In the genomic region with DNA sequence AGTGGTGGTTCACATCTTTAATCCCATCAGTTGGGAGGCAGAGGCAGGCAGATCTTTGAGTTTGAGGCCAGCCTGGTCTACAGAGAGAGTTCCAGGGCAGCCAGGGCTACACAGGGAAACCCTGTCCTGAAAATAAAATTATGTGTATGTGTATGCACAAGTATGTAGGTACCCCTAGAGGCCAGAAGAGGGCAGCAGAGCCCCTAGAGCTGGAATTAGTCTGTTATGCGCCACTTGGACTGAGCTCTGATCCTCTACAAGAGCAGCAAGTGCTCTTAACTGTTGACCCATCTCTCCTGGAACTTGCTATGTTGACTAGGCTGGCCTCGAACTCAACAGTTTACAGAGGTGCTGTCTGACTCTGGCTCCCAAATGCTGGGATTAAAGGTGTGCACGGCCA, we compare ENCODE assay signal across 12 mouse cellular contexts. TPM values are rescaled to one million over a fixed set of nuclear protein-coding genes. Genes with fewer than 3 reads are reported as not detected.
A peak's percentile ranks its signal among the peaks of the same experiment; 100 is the strongest.
DNase-seq lines count a peak whose midpoint lies in the region; ATAC-seq and TF ChIP-seq lines count a peak whose summit lies in the region.
"Had no signal": no experiment of that assay in that cellular context is flagged by ENCODE, and none has a peak within 500 bp of the region (broad histone marks: within the 10 kb centered on the region; RNA-seq: fewer than 3 reads in every experiment).

No protein-coding gene starts in this region.

- H3K27ac ChIP-seq in hindbrain, embryonic 11.5 days (ENCODE audit: low read depth, low read length), result no peak overlapping the region
- no peak overlapping the region for H3K27ac ChIP-seq in hindbrain, embryonic 12.5 days
- no peak overlapping the region for H3K27ac ChIP-seq in stomach, postnatal 0 days (replicated peaks)
- H3K27ac ChIP-seq: forebrain, embryonic 12.5 days; limb, embryonic 13.5 days had no signal

- no peak for TF ChIP-seq EP300 in stomach, postnatal 0 days (optimal IDR thresholded peaks at IDR 0.05)

- H3K4me2 ChIP-seq in hindbrain, embryonic 11.5 days (replicated peaks; ENCODE audit: low read depth, low read length), result no peak overlapping the region
- no peak overlapping the region for H3K4me2 ChIP-seq in hindbrain, embryonic 12.5 days (replicated peaks)
- no peak overlapping the region for H3K4me2 ChIP-seq in stomach, postnatal 0 days (replicated peaks; ENCODE audit: low read depth)
- H3K4me2 ChIP-seq: forebrain, embryonic 12.5 days; limb, embryonic 13.5 days had no signal

- no peak overlapping the region for H3K9ac ChIP-seq in hindbrain, embryonic 11.5 days (ENCODE audit: low read depth, low read length)
- no peak overlapping the region for H3K9ac ChIP-seq in hindbrain, embryonic 12.5 days
- no peak overlapping the region for H3K9ac ChIP-seq in stomach, postnatal 0 days (ENCODE audit: low read length)
- H3K9ac ChIP-seq: forebrain, embryonic 12.5 days; limb, embryonic 13.5 days had no signal

- intact Hi-C loops in heart, postnatal 36 days (cut with DNase I), result no loop called here

- 88% methylated on average over 3 of the region's 3 CpGs for WGBS in hindbrain, embryonic 11.5 days
- WGBS in hindbrain, embryonic 12.5 days, result 91% methylated on average over 3 of the region's 3 CpGs
- WGBS in stomach, postnatal 0 days, result 88% methylated on average over 3 of the region's 3 CpGs

- no peaks in the 10 kb centered on the region for H3K27me3 ChIP-seq in hindbrain, embryonic 11.5 days (ENCODE audit: control insufficient read depth, insufficient read depth, low read length)
- H3K27me3 ChIP-seq in hindbrain, embryonic 12.5 days, result no peaks in the 10 kb centered on the region
- H3K27me3 ChIP-seq in stomach, postnatal 0 days (ENCODE audit: control insufficient read depth, insufficient read depth, low read length), result no peaks in the 10 kb centered on the region
- H3K27me3 ChIP-seq: forebrain, embryonic 12.5 days had no signal

- no peak overlapping the region for H3K4me3 ChIP-seq in hindbrain, embryonic 11.5 days (ENCODE audit: low read depth, low read length)
- no peak overlapping the region for H3K4me3 ChIP-seq in hindbrain, embryonic 12.5 days
- H3K4me3 ChIP-seq in stomach, postnatal 0 days (ENCODE audit: low read depth, low read length), result no peak overlapping the region
- H3K4me3 ChIP-seq: forebrain, embryonic 12.5 days; limb, embryonic 13.5 days had no signal

- H3K36me3 ChIP-seq in hindbrain, embryonic 11.5 days (ENCODE audit: control insufficient read depth, insufficient read depth, low read length), result no peaks in the 10 kb centered on the region
- no peaks in the 10 kb centered on the region for H3K36me3 ChIP-seq in hindbrain, embryonic 12.5 days
- no peaks in the 10 kb centered on the region for H3K36me3 ChIP-seq in stomach, postnatal 0 days (ENCODE audit: control insufficient read depth, insufficient read depth, low read length)
- H3K36me3 ChIP-seq: forebrain, embryonic 12.5 days; limb, embryonic 13.5 days had no signal

- peak; percentile 43 for TF ChIP-seq CTCF in stomach, postnatal 0 days (IDR thresholded peaks at IDR 0.05; ENCODE audit: low read depth)

- no peaks in the 10 kb centered on the region for H3K9me3 ChIP-seq in hindbrain, embryonic 11.5 days (ENCODE audit: control insufficient read depth, low read length)
- H3K9me3 ChIP-seq in hindbrain, embryonic 12.5 days (replicated peaks), result no peaks in the 10 kb centered on the region
- H3K9me3 ChIP-seq in stomach, postnatal 0 days (ENCODE audit: control insufficient read depth, low read length), result no peaks in the 10 kb centered on the region
- H3K9me3 ChIP-seq: forebrain, embryonic 12.5 days had no signal

- no peaks in the 10 kb centered on the region; the same call in 1 of the 2 replicates for H3K4me1 ChIP-seq in hindbrain, embryonic 11.5 days (replicated peaks; ENCODE audit: control insufficient read depth, insufficient read depth, low read length)
- peaks cover 10% of the 10 kb centered on the region for H3K4me1 ChIP-seq in hindbrain, embryonic 12.5 days
- no peaks in the 10 kb centered on the region for H3K4me1 ChIP-seq in stomach, postnatal 0 days (replicated peaks; ENCODE audit: control insufficient read depth, insufficient read depth)

- ATAC-seq in hindbrain, embryonic 11.5 days (ENCODE audit: low FRiP score), result no peak
- ATAC-seq in hindbrain, embryonic 12.5 days (ENCODE audit: low FRiP score), result no peak
- ATAC-seq in common myeloid progenitor, adult 5-6 weeks (replicated peaks; ENCODE audit: low read depth, poor library complexity, severe bottlenecking), result 0 out of 2 replicates have a peak, but pooled peaks have one; percentile 39
- no peak for ATAC-seq in stomach, postnatal 0 days (ENCODE audit: low FRiP score, low TSS enrichment)

- DNase-seq in hindbrain, embryonic 11.5 days (ENCODE audit: low spot score), result peak; percentile 30
- DNase-seq in thymus, postnatal 25 days, result peak; percentile 18
- DNase-seq in thymus, postnatal 10 days (ENCODE audit: low spot score in 2 of 2), result no peak
- no peak for DNase-seq in stomach, postnatal 0 days (ENCODE audit: low spot score)
- no peak for DNase-seq in heart, adult 9 months (ENCODE audit: low spot score in 2 of 2)
- DNase-seq in heart, postnatal 36 days, result no peak
- DNase-seq: cerebellum, adult 2 months had no signal

RNA-seq across cellular contexts. Expression of a gene that starts 28.1 kb away (rescaled TPM):
- 0.60 and 0.85 TPM in 2 replicates for polyA plus RNA-seq in hindbrain, embryonic 11.5 days (2014; fragmentation: Nextera tagmentation; extraction: Ambion mirVana)
- 1.7 and 2.3 TPM in 2 replicates for polyA plus RNA-seq in hindbrain, embryonic 12.5 days (2016; fragmentation: Nextera tagmentation; extraction: Ambion mirVana)
- not detected in 2 replicates for total RNA-seq in common myeloid progenitor, adult 5-6 weeks (2017)
- 0.17 TPM in 1 of 2 replicates, not detected in the other for polyA plus RNA-seq in stomach, postnatal 0 days (2015; fragmentation: Nextera tagmentation; extraction: Ambion mirVana)
- not detected for total RNA-seq in heart, postnatal 36 days (2021)
- polyA plus RNA-seq: heart, embryonic 14.5 days; limb, embryonic 13.5 days had no signal

RNA-seq across cellular contexts. Expression of a gene that starts 29.7 kb away (rescaled TPM):
- not detected in 2 replicates for polyA plus RNA-seq in hindbrain, embryonic 11.5 days (2014; fragmentation: Nextera tagmentation; extraction: Ambion mirVana)
- polyA plus RNA-seq in hindbrain, embryonic 12.5 days (2016; fragmentation: Nextera tagmentation; extraction: Ambion mirVana), result not detected in 2 replicates
- total RNA-seq in common myeloid progenitor, adult 5-6 weeks (2017), result not detected in 2 replicates
- polyA plus RNA-seq in stomach, postnatal 0 days (2015; fragmentation: Nextera tagmentation; extraction: Ambion mirVana), result 0.02 TPM in 1 of 2 replicates, not detected in the other
- not detected for total RNA-seq in heart, postnatal 36 days (2021)
- polyA plus RNA-seq: cerebellum, adult 2 months; forebrain, embryonic 12.5 days; heart, embryonic 14.5 days had no signal

RNA-seq across cellular contexts. Expression of a gene that starts 53.3 kb away (rescaled TPM):
- polyA plus RNA-seq in hindbrain, embryonic 11.5 days (2014; fragmentation: Nextera tagmentation; extraction: Ambion mirVana), result 6.4 and 7.9 TPM in 2 replicates
- 13.7 and 17.1 TPM in 2 replicates for polyA plus RNA-seq in hindbrain, embryonic 12.5 days (2016; fragmentation: Nextera tagmentation; extraction: Ambion mirVana)
- total RNA-seq in common myeloid progenitor, adult 5-6 weeks (2017), result 1.9 and 4.1 TPM in 2 replicates
- 6.0 and 6.1 TPM in 2 replicates for polyA plus RNA-seq in stomach, postnatal 0 days (2015; fragmentation: Nextera tagmentation; extraction: Ambion mirVana)
- 1 to 10 TPM; 5.2 to 7.1 TPM for total RNA-seq in heart, postnatal 36 days (2021)

Comparison
In these comparisons a context has a peak if more than half of its experiments do, and no peak if none do; other contexts are left out.
1. DNase-seq: peak in hindbrain, embryonic 11.5 days (single experiment) and thymus, postnatal 25 days (single experiment); none in thymus, postnatal 10 days (0 of 2), stomach, postnatal 0 days (single experiment), heart, adult 9 months (0 of 2) and heart, postnatal 36 days (0 of 2).